In the genomic region with DNA sequence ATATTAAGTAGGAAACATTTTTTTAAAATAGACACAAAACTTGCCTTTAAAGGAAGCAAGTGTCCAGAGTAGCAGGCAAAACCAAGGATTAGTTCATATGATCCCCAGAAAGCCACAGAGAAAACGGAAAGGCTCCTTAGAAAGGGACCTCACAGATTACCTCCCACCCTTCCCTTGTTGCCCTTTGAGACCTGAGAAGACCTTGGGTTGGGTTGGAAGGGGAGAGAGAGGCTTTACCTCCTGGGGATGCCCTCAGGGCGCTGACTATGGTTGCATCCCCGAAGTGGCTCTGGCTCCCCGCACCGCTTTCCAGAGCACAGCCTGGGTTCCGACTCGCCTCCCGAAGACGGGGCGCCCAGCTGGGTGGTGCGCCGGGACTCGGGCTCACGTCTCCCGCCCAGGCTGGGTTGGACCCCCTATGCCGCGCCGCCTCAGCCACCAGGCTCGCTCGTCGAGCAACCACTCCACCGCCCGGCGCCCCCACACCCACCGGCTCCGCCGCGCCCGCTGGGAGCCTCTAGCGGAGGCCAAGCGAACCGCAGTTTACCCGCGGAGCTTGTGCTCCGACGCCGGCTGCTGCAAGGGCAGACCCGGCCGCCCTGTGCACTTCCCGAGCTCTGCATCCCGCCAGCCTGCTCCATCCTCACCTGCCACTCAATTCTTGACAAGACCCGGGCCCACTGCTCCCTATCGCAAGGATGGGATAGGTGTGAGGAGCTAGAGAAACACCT, we compare ENCODE assay signal across 8 mouse cellular contexts. TPM values are rescaled to one million over a fixed set of nuclear protein-coding genes. Genes with fewer than 3 reads are reported as not detected.
DNase-seq lines count a peak whose midpoint lies in the region; ATAC-seq lines count a peak whose summit lies in the region.

No protein-coding gene starts in this region.

- H3K9ac ChIP-seq in liver, embryonic 13.5 days: no peak overlapping the region

- no peaks in the 10 kb centered on the region for H3K4me1 ChIP-seq in liver, embryonic 13.5 days (replicated peaks)

- peak; percentile 53; the same call in 1 of the 2 replicates for ATAC-seq in liver, embryonic 13.5 days (ENCODE audit: low read depth)
- ATAC-seq in monocyte, adult 5-6 weeks (replicated peaks; ENCODE audit: insufficient number of reproducible peaks, low FRiP score, low TSS enrichment, poor library complexity, severe bottlenecking): no peak

- peak; percentile 12 to 58 for DNase-seq in spleen, postnatal 4 days (ENCODE audit: low spot score in 2 of 2)
- DNase-seq in spleen, adult 12 weeks (ENCODE audit: low spot score): no peak
- peak; percentile 76 for DNase-seq in embryo, embryonic 10 days (ENCODE audit: low spot score)
- DNase-seq in gastrocnemius, postnatal 4 days (ENCODE audit: low spot score in 2 of 2): peak; percentile 26 to 39
- peak; percentile 26 for DNase-seq in kidney, postnatal 14 days
- no peak for DNase-seq in liver, embryonic 13.5 days
- DNase-seq in retina, postnatal 1 day: peak; percentile 88

- H3K4me3 ChIP-seq in liver, embryonic 13.5 days (replicated peaks): peak overlapping the region; percentile 32; the same call in 1 of the 2 replicates

- peak overlapping the region; percentile 56 for H3K4me2 ChIP-seq in liver, embryonic 13.5 days

- no peaks in the 10 kb centered on the region for H3K9me3 ChIP-seq in liver, embryonic 13.5 days (replicated peaks)

- 1% methylated on average over 43 of the region's 43 CpGs for WGBS in liver, embryonic 13.5 days (ENCODE audit: insufficient replicate concordance)

- H3K27ac ChIP-seq in liver, embryonic 13.5 days: no peak overlapping the region

- peaks cover 50% of the 10 kb centered on the region for H3K27me3 ChIP-seq in liver, embryonic 13.5 days

- no peaks in the 10 kb centered on the region for H3K36me3 ChIP-seq in liver, embryonic 13.5 days

RNA-seq across cellular contexts. Expression of a gene that starts 1.4 kb away (rescaled TPM):
- total RNA-seq in gastrocnemius, postnatal 4 days (2021): under 1 TPM in 1 of 2 experiments, not detected in 1; 0.23 TPM
- polyA plus RNA-seq in liver, embryonic 13.5 days (2015; fragmentation: Nextera tagmentation; extraction: Ambion mirVana): 0.09 and 0.12 TPM in 2 replicates
- not detected in 3 replicates for total RNA-seq in monocyte, adult 5-6 weeks (2017)

Comparison
In these comparisons a context has a peak if more than half of its experiments do, and no peak if none do; other contexts are left out.
1. DNase-seq: peak in spleen, postnatal 4 days (2 of 2), embryo, embryonic 10 days (single experiment), gastrocnemius, postnatal 4 days (2 of 2), kidney, postnatal 14 days (single experiment) and retina, postnatal 1 day (single experiment); none in spleen, adult 12 weeks (single experiment) and liver, embryonic 13.5 days (single experiment).